Mouse (Mus musculus) kidney, adult 11 months (tissue): Measurements from ENCODE around the gene Smim27.
"Not testable (repeated sequence)": the region's sequence is repeated elsewhere in the genome, so short reads cannot be mapped to it uniquely, and the experiment has no call there.

Source experiments
- DNase-seq: peaks from one replicate; pipeline ENCODE4 v3.0.0; 2022

The Smim27 gene

DNA sequence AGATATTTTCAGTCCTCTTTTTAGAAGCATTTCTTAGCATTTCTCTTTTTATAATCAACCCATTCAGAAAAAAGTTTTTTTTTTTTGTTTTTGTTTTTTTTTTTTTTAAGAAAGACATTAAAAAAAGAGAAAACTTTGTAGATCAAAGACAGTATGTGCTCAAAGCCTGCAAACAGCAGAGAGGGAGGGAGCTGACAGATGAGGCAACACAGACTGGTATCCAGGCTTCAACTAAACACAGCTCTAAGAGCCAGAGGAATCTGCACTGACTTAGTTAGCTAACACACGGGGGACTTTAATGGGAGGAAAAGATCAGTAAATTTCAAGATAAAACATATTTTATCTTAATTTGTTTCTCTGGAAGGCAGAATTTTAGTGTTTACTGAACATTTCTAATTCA is 5.1 kb upstream of the Smim27 start:
- no peak for DNase-seq

GRCm38 (mm10) chr4:40267681-40268080 is 1.7 kb upstream of the Smim27 start:
- DNase-seq = peak; percentile 75

DNA sequence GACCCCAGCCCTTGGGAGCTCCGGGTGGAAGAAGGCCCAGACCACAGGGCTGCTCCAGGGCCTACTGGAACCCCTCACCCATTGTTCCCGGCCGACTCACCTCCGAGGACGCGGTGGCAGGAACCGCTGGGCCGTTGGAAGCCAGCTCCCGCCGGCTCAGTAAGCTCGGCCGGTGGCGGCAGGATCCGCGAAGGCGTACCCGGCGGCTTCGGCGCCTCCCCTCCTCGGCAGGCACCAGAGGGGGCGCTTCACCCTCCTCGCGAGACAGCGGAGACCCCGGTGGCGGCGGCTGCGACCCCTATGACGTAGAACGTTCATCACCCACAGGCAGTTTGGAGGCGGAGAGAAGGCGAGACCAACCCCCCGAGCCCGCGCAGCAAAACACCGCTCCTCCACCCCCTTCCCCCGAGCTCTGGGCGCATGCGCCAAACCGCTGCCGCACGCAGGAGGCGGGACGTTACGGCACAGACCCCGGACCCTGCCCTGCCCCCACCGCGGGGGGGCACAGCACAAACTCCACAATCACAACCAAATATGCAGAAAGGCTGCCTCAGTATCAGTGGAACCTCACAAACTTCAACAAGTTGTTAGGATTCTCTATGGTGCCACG is 1.1 kb upstream of the Smim27 start:
- DNase-seq = peak; percentile 90

GRCm38 (mm10) chr4:40268835-40269234 is 544 bp upstream of the Smim27 start:
- no peak for DNase-seq

DNA sequence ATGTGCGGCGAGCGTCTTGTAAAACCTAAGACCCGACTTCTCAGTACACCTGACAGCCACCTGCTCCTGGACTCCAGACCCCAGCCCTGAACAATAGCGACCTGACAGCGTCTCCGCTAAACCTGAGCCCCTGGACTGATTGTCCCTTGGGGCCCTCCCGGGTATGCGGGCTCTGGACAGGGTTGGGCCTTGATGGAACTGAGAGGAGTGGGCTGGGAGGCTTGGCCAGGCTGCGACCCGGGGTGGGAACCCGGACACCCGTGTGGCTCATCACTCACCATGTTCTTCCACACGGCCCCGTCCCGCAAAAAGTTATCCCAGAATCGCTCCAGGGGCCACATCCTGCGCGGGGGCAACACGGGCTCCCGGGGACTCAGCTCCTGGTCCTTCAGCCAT is 9.5 kb downstream of the Smim27 start:
- DNase-seq = no peak

DNA sequence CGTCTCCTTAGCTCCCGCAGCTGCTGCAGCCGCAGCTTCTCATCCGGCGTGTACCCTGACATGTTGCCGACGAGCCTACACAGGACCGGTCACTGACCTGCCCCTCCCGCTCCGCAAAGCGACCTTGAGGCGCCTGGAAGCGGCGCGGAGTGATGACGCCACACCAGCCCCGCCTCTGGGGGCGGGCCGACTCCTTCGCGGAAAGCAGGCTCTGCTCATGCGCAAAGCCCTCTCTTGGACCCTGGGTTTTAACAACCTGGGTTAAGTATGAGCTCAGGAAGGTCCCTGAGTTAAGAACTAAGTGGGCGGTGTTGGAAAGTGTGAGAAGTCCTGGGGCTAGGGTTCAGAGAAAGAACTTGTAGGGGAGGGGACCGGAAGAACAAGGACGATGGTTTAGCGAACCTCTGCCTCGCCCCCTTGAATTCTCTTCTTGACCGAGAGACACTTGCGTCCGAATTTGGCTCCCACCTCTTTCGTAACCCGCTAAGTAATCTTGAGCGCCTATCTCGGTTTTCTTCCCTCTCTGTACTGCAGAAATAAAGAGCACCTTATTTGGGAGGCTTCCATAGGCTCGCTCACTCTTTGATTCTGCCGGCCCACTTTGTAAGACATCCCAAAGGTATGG is 10.0 kb downstream of the Smim27 start, which contains the start of gene Ndufb6:
Ndufb6 (minus strand) TSS at position 146 of the 625 bp plus-strand sequence.
- DNase-seq = peak; percentile 93

GRCm38 (mm10) chr4:40285582-40285981 is 16.2 kb downstream of the Smim27 start:
- peak; percentile 57 for DNase-seq

DNA sequence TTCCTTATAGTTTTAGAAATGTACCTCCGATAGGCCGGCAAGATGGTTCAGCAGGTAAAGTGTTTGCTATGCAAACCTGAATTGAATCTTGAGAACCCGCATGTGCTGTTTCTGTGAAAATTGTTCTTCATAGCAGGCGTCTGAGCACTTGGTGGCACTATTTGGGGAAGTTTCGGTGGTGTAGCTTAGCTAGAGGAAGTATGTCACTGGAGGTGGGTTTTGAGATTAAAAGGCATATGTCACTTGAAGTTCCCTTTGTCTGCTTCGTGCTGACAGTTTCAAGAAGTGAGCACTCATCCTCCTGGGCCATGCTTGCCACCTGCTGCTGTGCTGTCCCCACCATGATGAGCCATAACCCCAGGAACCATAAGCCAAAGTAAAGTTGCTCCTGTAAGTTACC is 18.0 kb downstream of the Smim27 start:
- no peak for DNase-seq

DNA sequence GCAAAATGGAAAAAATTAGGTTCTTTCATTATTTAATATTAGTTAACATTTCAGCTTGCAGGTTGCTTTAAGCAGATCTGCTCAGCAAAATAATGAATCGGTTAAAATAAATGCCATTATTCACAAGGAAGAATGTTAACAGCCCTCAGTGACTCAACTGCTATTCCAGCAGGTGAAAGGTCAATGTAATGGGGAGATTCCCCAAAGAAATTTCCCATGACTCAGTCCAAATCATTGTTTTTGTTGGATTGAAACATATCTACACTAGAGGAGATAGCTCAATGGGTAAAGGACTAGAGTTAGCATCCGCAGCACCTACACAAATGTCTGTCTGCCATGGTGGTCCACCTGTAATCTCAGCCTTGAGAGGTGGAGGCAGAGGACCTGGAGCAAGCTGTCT is 19.7 kb downstream of the Smim27 start:
- no peak for DNase-seq

DNA sequence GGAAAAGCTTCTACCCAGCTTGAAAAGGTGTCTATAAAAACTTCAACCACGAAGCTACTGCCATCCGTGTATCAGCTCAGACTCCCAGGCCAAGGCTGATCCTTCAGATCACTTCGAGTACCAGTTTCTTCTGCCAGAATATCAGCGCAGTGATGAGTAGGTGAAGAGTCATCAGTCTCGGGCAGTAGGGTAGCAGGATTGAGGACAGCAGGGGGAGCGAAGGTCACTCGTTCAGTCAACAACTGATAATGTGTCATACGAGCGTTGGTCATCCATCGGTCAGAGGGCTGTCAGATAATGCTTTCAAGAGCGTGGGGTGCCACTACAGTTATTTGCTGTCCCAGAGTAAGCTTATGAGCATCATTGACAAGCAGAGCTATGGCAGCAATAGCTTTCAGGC is 22.1 kb downstream of the Smim27 start:
- DNase-seq = not testable (repeated sequence)

- DNase-seq = no peak
Measured at GRCm38 (mm10) chr4:40299169-40299568, 29.8 kb downstream of the Smim27 start.

GRCm38 (mm10) chr4:40301076-40301789 is 31.9 kb downstream of the Smim27 start:
- DNase-seq = peak; percentile 66

DNA sequence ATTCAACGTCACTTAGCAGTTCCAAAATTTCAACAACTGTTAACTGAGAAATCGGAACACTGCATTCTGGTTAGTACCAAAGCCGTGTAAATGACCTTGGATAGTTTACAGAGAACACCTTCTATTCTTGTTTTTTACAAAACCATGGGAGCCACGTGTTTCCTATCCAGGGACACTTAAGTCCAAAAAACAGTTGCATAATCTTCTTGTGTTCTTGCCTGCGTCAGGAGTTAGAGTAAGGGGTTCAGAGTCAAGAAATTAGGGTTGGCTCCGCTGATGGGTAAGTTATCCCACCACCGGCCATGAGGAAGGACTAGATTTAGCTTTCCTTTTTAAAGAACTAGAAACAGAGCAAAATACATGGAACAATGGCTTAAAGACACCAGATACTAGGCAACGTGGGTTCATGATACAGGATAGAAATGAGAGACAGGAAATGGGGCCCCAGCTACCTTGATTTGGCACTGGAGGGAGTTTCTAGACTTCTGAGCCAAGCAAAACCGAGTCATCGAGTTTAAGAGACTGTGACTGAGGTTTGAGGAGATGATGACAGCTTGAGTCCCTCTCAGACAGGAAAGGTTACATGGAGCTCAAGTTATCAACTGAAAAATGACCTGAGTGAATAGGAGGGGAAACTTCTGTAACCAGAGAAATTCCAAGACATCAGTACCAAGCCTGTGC is 33.2 kb downstream of the Smim27 start:
- no peak for DNase-seq

DNA sequence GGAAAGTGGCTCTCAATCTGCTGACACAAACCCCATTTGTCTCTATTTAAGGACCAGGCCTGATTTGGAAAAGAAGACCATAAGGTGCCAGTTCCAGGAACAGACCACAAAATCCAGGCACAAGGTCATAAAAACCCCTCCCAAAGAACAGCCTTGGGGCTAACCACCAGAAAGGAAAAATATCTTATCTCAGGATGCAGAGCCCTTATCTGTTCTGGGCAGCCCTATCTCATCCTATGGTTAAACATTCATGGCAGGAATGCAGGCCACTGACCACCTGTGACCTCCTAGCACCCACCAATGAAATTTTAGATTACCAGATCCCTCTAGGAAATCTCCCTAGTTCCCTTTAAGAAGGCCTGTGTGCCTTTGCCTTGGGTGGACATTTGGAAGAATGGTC is 40.3 kb downstream of the Smim27 start:
- no peak for DNase-seq

DNA sequence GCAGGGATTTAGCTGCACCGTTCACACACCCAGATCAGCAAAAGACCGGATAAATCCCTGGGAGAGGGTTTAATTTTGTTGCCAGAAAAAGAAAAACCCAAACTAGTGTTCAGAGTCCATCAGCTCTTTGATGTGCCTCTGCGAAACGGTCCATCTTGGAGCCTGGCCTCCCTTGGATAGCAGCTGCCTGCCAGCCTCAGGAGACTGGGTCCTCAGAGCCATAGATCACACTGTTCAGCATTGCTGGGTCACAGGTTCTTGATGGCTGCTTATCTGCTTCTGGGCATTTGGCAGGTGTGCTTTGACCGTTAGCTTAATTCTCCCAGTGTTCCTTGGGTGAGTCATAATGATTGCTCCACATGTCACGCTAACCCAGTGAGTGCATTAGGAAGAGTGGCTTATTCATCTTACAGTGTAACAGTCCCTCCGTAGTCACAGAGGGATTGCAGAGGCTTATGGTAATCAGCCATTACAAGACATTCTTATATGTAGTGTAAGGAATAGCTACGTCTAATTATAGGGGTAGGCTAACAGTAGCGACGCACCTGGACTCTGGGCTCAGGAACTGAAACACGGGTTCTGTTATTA is 41.5 kb downstream of the Smim27 start:
- no peak for DNase-seq

GRCm38 (mm10) chr4:40312213-40312612 is 42.8 kb downstream of the Smim27 start:
- no peak for DNase-seq

GRCm38 (mm10) chr4:40313026-40313425 is 43.6 kb downstream of the Smim27 start:
- no peak for DNase-seq

GRCm38 (mm10) chr4:40317404-40317803 is 48.0 kb downstream of the Smim27 start:
- DNase-seq = no peak
